Mouse (Mus musculus): ENCODE results near the gene Olfr513.

Gene Olfr513

DNA sequence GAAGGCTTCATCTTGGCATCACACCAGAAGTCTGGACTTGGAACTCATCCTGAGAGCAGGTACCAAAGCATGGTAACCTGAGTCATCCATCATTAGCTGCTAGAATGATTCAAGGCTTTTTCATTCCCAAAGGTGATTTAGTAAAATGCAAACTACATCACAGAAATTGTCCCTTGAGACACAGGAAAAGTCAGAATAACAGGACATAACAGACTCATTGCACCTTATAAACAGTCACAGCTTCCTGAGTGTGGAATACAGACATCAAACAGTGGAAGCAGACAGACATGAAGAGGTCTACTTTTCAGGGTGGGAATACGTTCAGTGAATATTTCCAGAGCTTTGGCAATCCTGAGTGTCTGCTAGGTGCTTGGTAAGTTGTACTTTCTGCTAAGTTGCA is at the start of gene Olfr513:
Olfr513 (plus strand) TSS at position 301 of the 400 bp plus-strand sequence.
- no peak for DNase-seq (ENCODE audit: low read depth, low spot score)

DNA sequence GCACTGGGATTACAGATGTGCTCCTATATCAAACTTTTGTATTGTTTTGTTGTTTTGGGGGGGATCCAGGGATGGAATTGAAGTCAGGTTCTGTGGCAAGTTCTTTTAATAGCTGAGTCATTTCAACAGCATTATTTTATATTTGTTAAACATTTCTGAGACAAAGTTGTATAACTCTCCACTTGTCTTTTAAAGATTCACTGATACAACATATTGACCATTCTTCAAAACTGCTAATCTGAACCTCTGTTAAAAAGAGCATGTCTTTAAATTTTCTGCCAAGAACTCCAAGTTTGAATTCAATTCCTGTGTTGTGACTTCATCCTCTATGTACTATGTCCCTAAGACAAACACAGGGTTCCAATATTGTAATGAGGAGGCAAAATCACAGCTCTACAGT is 37.8 kb upstream of the Olfr513 start, which contains the start of gene Olfr512:
Olfr512 (plus strand) TSS at position 301 of the 400 bp plus-strand sequence.
- no peak for DNase-seq (ENCODE audit: low read depth, low spot score)

DNA sequence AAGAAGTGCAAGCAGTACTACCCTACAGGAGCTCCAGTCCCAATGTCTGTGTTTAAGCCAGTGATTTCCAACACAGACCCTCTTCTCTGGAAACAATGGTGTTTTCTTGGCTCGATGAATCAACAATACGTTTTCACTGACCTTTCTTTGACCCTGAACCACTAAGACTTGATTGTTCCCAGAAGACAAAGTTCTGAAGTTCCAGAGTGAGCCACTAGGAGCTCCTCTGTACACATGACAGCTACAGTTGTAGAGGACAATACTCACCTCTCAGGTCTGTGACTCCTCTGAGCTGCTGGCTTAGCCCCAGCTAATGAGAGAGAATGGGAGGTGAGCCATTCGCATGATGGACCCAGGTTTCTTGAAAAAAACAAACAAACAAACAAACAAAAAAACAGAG is 9.6 kb downstream of the Olfr513 start:
- peak; percentile 28 for DNase-seq (ENCODE audit: low read depth, low spot score)

DNA sequence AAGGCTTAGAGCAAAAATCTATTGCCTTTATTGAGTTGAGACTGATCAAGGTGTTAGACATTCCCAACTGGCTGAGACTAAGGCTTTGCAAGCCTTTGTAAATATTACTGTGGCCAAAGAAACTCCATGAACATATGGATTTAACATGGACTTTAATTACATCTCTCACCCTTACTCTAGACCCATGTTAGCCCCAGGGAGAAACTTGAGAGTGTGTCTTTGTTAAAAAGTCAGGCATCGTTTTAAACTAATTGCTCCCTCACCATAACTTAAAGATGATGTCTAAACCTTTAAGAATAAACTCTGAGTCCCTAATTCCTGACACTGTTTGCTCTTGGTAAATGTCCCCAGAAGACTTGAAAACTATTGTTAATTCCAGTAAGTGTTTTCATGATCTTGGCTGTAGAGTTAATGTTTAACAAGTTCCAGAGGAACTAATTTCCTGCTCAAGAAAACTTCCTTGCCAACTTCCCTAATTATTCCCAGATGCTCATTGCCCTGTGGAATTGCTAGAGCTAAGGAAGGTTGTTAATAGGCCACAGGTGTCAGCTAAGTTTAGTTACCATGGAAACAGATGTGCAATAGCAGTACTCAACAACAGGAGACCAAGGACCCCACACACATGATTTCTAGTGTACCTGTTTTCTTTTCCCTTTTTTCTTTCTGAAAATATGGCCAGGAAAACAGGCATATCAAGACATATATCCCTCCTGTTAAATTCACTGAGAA is 46.6 kb downstream of the Olfr513 start:
- peak; percentile 96 for DNase-seq (ENCODE audit: low read depth, low spot score)
